Mouse (Mus musculus) MEL (cell line): ENCODE data around the gene Htr5b.

Experiments used
- CHD2 ChIP-seq: IDR thresholded peaks from 2 replicates; pipeline ENCODE4 v1.6.1; 2011; ENCODE audit warnings: low read length, improper control_type of control experiment
- CTCF ChIP-seq, 3 experiments: IDR thresholded peaks in 2 of 3; conservative IDR thresholded peaks in 1 of 3; 2 replicates each; pipeline ENCODE4 v1.5.1; 2011 to 2012; ENCODE audit warnings: low read length in 3 of 3, low read depth in 2 of 3, mild to moderate bottlenecking in 2 of 3, improper control_type of control experiment in 1 of 3, inconsistent platforms in 1 of 3, mixed read lengths in 1 of 3, moderate library complexity in 1 of 3; ENCODE audit not compliant: control insufficient read depth in 1 of 3, insufficient read depth in 1 of 3, poor library complexity in 1 of 3, severe bottlenecking in 1 of 3
- ELF1 ChIP-seq: IDR thresholded peaks from 2 replicates; pipeline ENCODE4 v1.6.1; 2014; ENCODE audit warnings: low read depth, mild to moderate bottlenecking, inconsistent platforms, low read length, improper control_type of control experiment, moderate library complexity
- ETS1 ChIP-seq: IDR thresholded peaks from 2 replicates; pipeline ENCODE4 v1.6.1; 2012; ENCODE audit warnings: low read depth, mild to moderate bottlenecking, inconsistent platforms, low read length, improper control_type of control experiment, moderate library complexity
- GABPA ChIP-seq: IDR thresholded peaks from 2 replicates; pipeline ENCODE4 v1.6.1; 2012; ENCODE audit warnings: low read depth, mild to moderate bottlenecking, inconsistent platforms, low read length, improper control_type of control experiment, moderate library complexity
- ZMIZ1 ChIP-seq: IDR thresholded peaks from 2 replicates; pipeline ENCODE4 v1.6.1; 2012; ENCODE audit warnings: low read depth, mild to moderate bottlenecking, inconsistent platforms, low read length, improper control_type of control experiment, moderate library complexity

GRCm38 (mm10) chr1:121577491-121577890 is 49.2 kb upstream of the Htr5b start:
- TF ChIP-seq ELF1: no peak
- no peak for TF ChIP-seq CTCF (IDR thresholded peaks at IDR 0.05 in 2 of 3, conservative IDR thresholded peaks at IDR 0.05 in 1 of 3; ENCODE audit: control insufficient read depth in 1 of 3, insufficient read depth in 1 of 3, low read depth in 2 of 3, low read length in 3 of 3, poor library complexity in 1 of 3, severe bottlenecking in 1 of 3)
- TF ChIP-seq CHD2: no peak
- TF ChIP-seq GABPA: no peak
- TF ChIP-seq ETS1: no peak
- no peak for TF ChIP-seq ZMIZ1
